Mouse (Mus musculus): ENCODE results near the gene Rbms1. TPM values are rescaled to one million over a fixed set of nuclear protein-coding genes. Genes with fewer than 3 reads are reported as not detected.

Rbms1 gene
- total and polyA plus RNA-seq, 3 experiments = 10.1 to 27.4 TPM; not detected in 1

GRCm38 (mm10) chr2:60855006-60855405 is 108.0 kb downstream of the Rbms1 start (continued):
- TF ChIP-seq SMC3 (IDR thresholded peaks at IDR 0.05; ENCODE audit: low read depth, low read length) (no peak), MYC (IDR thresholded peaks at IDR 0.05; ENCODE audit: low read depth, low read length) (0 out of 2 replicates have a peak, but pooled peaks have one; percentile 31)

GRCm38 (mm10) chr2:60851898-60852297 is 111.1 kb downstream of the Rbms1 start:
- no peak overlapping the region for H3K4me3 ChIP-seq (ENCODE audit: control insufficient read depth in 1 of 2, insufficient read depth in 1 of 2, low read depth in 2 of 2, low read length in 2 of 2)
- TF ChIP-seq ZC3H11A (IDR thresholded peaks at IDR 0.05; ENCODE audit: low read depth, low read length) (no peak), CTCF (IDR thresholded peaks at IDR 0.05 in 2 of 3, conservative IDR thresholded peaks at IDR 0.05 in 1 of 3; ENCODE audit: control insufficient read depth in 1 of 3, insufficient read depth in 1 of 3, low read depth in 2 of 3, low read length in 3 of 3, poor library complexity in 1 of 3, severe bottlenecking in 1 of 3) (no peak), ZNF384 (IDR thresholded peaks at IDR 0.05; ENCODE audit: low read depth, low read length) (no peak), ZMIZ1 (IDR thresholded peaks at IDR 0.05; ENCODE audit: low read depth, low read length) (no peak), SIN3A (IDR thresholded peaks at IDR 0.05; ENCODE audit: low read length) (no peak), JUND (IDR thresholded peaks at IDR 0.05; ENCODE audit: low read depth, low read length) (no peak), GATA1 (IDR thresholded peaks at IDR 0.05; ENCODE audit: low read depth, low read length) (no peak), GABPA (IDR thresholded peaks at IDR 0.05; ENCODE audit: low read depth, low read length) (no peak), BHLHE40 (IDR thresholded peaks at IDR 0.05; ENCODE audit: borderline replicate concordance, low read depth, low read length) (no peak), MXI1 (IDR thresholded peaks at IDR 0.05; ENCODE audit: low read depth, low read length) (no peak)
- H3K9ac ChIP-seq (ENCODE audit: control insufficient read depth, low read depth, low read length, poor library complexity, severe bottlenecking) = no peak overlapping the region
- H3K27me3 ChIP-seq (ENCODE audit: control insufficient read depth in 1 of 2, insufficient read depth in 2 of 2, low read length in 2 of 2) = no peaks in the 10 kb centered on the region
- peaks cover 0 to 24% of the 10 kb centered on the region in 2 experiments; a peak in 2 of 4 replicates for H3K36me3 ChIP-seq (ENCODE audit: control insufficient read depth in 1 of 2, insufficient read depth in 2 of 2, low read length in 2 of 2)
- no peaks in the 10 kb centered on the region for H3K9me3 ChIP-seq (replicated peaks; ENCODE audit: insufficient read depth, low read length)
- peaks cover 7 to 13% of the 10 kb centered on the region in 2 experiments for H3K4me1 ChIP-seq (ENCODE audit: control insufficient read depth in 1 of 2, insufficient read depth in 2 of 2, low read length in 2 of 2)
- DNase-seq (ENCODE audit: low read depth, low spot score) = no peak
- no peaks in the 10 kb centered on the region for H3K79me2 ChIP-seq (ENCODE audit: control insufficient read depth, insufficient read depth, low read length, poor library complexity)
- H3K27ac ChIP-seq (ENCODE audit: control insufficient read depth, low read depth, low read length) = no peak overlapping the region

DNA sequence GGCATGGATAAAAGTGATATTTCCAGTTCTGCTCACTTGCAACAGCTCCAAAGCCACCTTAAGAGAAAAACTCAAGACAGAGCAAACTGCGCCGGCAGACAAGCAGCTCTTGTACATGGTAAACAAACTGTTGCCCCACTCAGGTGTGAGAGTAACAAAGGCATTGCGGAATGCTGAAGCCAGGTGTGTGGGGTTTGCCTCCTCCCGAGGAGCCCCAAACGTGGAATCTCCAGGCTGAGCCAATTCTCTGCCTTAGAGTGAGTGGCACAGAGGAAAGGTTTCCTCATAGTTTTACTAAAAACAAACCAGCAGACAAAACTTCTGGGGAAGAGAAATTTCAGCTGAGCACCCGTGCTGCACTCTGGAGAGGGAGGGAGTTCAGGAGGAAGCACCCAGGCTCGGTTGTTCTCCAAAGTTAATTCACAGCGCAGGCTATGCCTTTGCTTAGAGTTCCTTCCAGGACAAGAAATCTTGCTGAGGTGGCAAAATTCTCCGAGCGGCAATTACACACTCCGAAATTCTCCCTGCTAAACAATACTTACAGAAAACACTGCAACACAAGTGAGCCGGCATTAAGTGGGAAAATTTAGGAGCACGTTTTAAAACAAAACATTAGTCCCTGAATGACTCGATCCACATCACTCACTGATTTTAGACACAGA is 111.8 kb downstream of the Rbms1 start:
- no peaks in the 10 kb centered on the region for H3K79me2 ChIP-seq (ENCODE audit: control insufficient read depth, insufficient read depth, low read length, poor library complexity)
- peaks cover 7 to 10% of the 10 kb centered on the region in 2 experiments for H3K4me1 ChIP-seq (ENCODE audit: control insufficient read depth in 1 of 2, insufficient read depth in 2 of 2, low read length in 2 of 2)
- TF ChIP-seq MAX (IDR thresholded peaks at IDR 0.05; ENCODE audit: low read length) = no peak
- TF ChIP-seq POLR2AphosphoS5 (IDR thresholded peaks at IDR 0.05; ENCODE audit: borderline replicate concordance, low read depth, low read length) = no peak
- TF ChIP-seq GABPA (IDR thresholded peaks at IDR 0.05; ENCODE audit: low read depth, low read length) = no peak
- no peak for TF ChIP-seq ZC3H11A (IDR thresholded peaks at IDR 0.05; ENCODE audit: low read depth, low read length)
- TF ChIP-seq NRF1 (IDR thresholded peaks at IDR 0.05; ENCODE audit: insufficient read depth, low read depth, low read length, poor library complexity, severe bottlenecking) = no peak
- no peak for TF ChIP-seq CTCF (IDR thresholded peaks at IDR 0.05 in 2 of 3, conservative IDR thresholded peaks at IDR 0.05 in 1 of 3; ENCODE audit: control insufficient read depth in 1 of 3, insufficient read depth in 1 of 3, low read depth in 2 of 3, low read length in 3 of 3, poor library complexity in 1 of 3, severe bottlenecking in 1 of 3)
- no peak for TF ChIP-seq MXI1 (IDR thresholded peaks at IDR 0.05; ENCODE audit: low read depth, low read length)
- TF ChIP-seq MYB (IDR thresholded peaks at IDR 0.05; ENCODE audit: low read depth, low read length) = no peak
- TF ChIP-seq RCOR1 (IDR thresholded peaks at IDR 0.05; ENCODE audit: low read depth, low read length) = no peak
- no peak for TF ChIP-seq GATA1 (IDR thresholded peaks at IDR 0.05; ENCODE audit: low read depth, low read length)
- no peak for TF ChIP-seq MAZ (IDR thresholded peaks at IDR 0.05; ENCODE audit: low read depth, low read length)
- no peak for TF ChIP-seq ZNF384 (IDR thresholded peaks at IDR 0.05; ENCODE audit: low read depth, low read length)
- no peak for TF ChIP-seq UBTF (IDR thresholded peaks at IDR 0.05; ENCODE audit: borderline replicate concordance, insufficient read depth, low read depth, low read length)
- H3K4me3 ChIP-seq (ENCODE audit: control insufficient read depth in 1 of 2, insufficient read depth in 1 of 2, low read depth in 2 of 2, low read length in 2 of 2) = no peak overlapping the region
- H3K27me3 ChIP-seq (ENCODE audit: control insufficient read depth in 1 of 2, insufficient read depth in 2 of 2, low read length in 2 of 2) = no peaks in the 10 kb centered on the region
- no peaks in the 10 kb centered on the region for H3K9me3 ChIP-seq (replicated peaks; ENCODE audit: insufficient read depth, low read length)
- no peak overlapping the region for H3K9ac ChIP-seq (ENCODE audit: control insufficient read depth, low read depth, low read length, poor library complexity, severe bottlenecking)
- H3K27ac ChIP-seq (ENCODE audit: control insufficient read depth, low read depth, low read length) = no peak overlapping the region
- peaks cover 0 to 22% of the 10 kb centered on the region in 2 experiments; a peak in 2 of 4 replicates for H3K36me3 ChIP-seq (ENCODE audit: control insufficient read depth in 1 of 2, insufficient read depth in 2 of 2, low read length in 2 of 2)
- no peak for DNase-seq (ENCODE audit: low read depth, low spot score)
